Mouse (Mus musculus) brain, embryonic 14.5 days (tissue): ENCODE data around the gene Zp3r.
"Not testable (repeated sequence)": the region's sequence is repeated elsewhere in the genome, so short reads cannot be mapped to it uniquely, and the experiment has no call there.

ENCODE experiments used
- CTCF ChIP-seq: fragments of 200-500 bp; IDR thresholded peaks from 2 replicates; pipeline ENCODE4 v1.5.1; 2012; ENCODE audit warnings: inconsistent platforms, mild to moderate bottlenecking, moderate library complexity, borderline replicate concordance; ENCODE audit not compliant: insufficient read depth, insufficient read length; ENCODE audit errors: extremely low read depth
- POLR2A ChIP-seq: fragments of 200-500 bp; IDR thresholded peaks from 2 replicates; pipeline ENCODE4 v1.6.1; 2012; ENCODE audit warnings: mild to moderate bottlenecking, inconsistent platforms, borderline replicate concordance; ENCODE audit not compliant: poor library complexity, insufficient read depth, insufficient read length, severe bottlenecking; ENCODE audit errors: extremely low read depth

GRCm38 (mm10) chr1:130663576-130663975, 34.2 kb upstream of the Zp3r start:
- TF ChIP-seq CTCF, POLR2A: not testable (repeated sequence)
